In genomic region chr11:96343206-96343745, GRCm38 (mm10) we compare ENCODE assay signal across 15 mouse cellular contexts. TPM values are rescaled to one million over a fixed set of nuclear protein-coding genes. Genes with fewer than 3 reads are reported as not detected.
DNase-seq lines count a peak whose midpoint lies in the region; ATAC-seq and TF ChIP-seq lines count a peak whose summit lies in the region.
"Had no signal": no experiment of that assay in that cellular context is flagged by ENCODE, and none has a peak within 500 bp of the region (broad histone marks: within the 10 kb centered on the region; RNA-seq: fewer than 3 reads in every experiment).

No protein-coding gene starts in this region.

- no peaks in the 10 kb centered on the region for H3K36me3 ChIP-seq in midbrain, postnatal 0 days (ENCODE audit: insufficient read depth, low read length)
- H3K36me3 ChIP-seq in midbrain, embryonic 16.5 days (ENCODE audit: control insufficient read depth, insufficient read depth, low read length) = no peaks in the 10 kb centered on the region
- H3K36me3 ChIP-seq: heart, embryonic 15.5 days; limb, embryonic 12.5 days had no signal

- TF ChIP-seq CTCF in midbrain, postnatal 0 days (IDR thresholded peaks at IDR 0.05) = no peak

- WGBS in midbrain, postnatal 0 days = 3% methylated on average over 2 of the region's 2 CpGs
- WGBS in midbrain, embryonic 16.5 days = 0% methylated on average over 2 of the region's 2 CpGs

- peaks cover 93% of the 10 kb centered on the region for H3K27me3 ChIP-seq in midbrain, postnatal 0 days (ENCODE audit: insufficient read depth, low read length)
- peaks cover 85% of the 10 kb centered on the region for H3K27me3 ChIP-seq in midbrain, embryonic 16.5 days (ENCODE audit: control insufficient read depth, insufficient read depth, low read depth, low read length)

- H3K27ac ChIP-seq in midbrain, postnatal 0 days (ENCODE audit: low read depth, low read length) = no peak overlapping the region
- no peak overlapping the region for H3K27ac ChIP-seq in midbrain, embryonic 16.5 days (ENCODE audit: low read length)
- H3K27ac ChIP-seq: layer of hippocampus, adult 2 months; limb, embryonic 12.5 days had no signal

- peak; percentile 36 to 86 for DNase-seq in adrenal gland, adult (ENCODE audit: inconsistent age in 2 of 2, low spot score in 1 of 2)
- DNase-seq in adrenal gland, postnatal 25 days = no peak
- peak; percentile 3 for DNase-seq in midbrain, postnatal 0 days (ENCODE audit: low spot score)
- DNase-seq in kidney, postnatal 14 days = peak; percentile 21
- no peak for DNase-seq in ovary, postnatal 36 days (ENCODE audit: low spot score)
- no peak for DNase-seq in urinary bladder, adult 18-20 months (ENCODE audit: low spot score in 2 of 2)
- DNase-seq: cerebellum, adult 9-10 months had no signal

- no peaks in the 10 kb centered on the region for H3K9me3 ChIP-seq in midbrain, postnatal 0 days (ENCODE audit: low read length)
- 0 out of 2 replicates have a peak, but pooled peaks cover 2% of the 10 kb centered on the region for H3K9me3 ChIP-seq in midbrain, embryonic 16.5 days (replicated peaks; ENCODE audit: control insufficient read depth, low read length, poor library complexity, severe bottlenecking)
- H3K9me3 ChIP-seq: heart, embryonic 15.5 days; limb, embryonic 12.5 days had no signal

- ATAC-seq in midbrain, postnatal 0 days (ENCODE audit: low FRiP score) = no peak
- ATAC-seq in midbrain, embryonic 16.5 days = no peak
- ATAC-seq in erythroblast, adult 5-6 weeks (replicated peaks; ENCODE audit: low FRiP score, poor library complexity, severe bottlenecking) = no peak

- H3K4me1 ChIP-seq in midbrain, postnatal 0 days (ENCODE audit: insufficient read depth, low read length) = no peaks in the 10 kb centered on the region
- peaks cover 3% of the 10 kb centered on the region for H3K4me1 ChIP-seq in midbrain, embryonic 16.5 days (ENCODE audit: control insufficient read depth, insufficient read depth, low read length)

- no peak overlapping the region for H3K4me3 ChIP-seq in midbrain, postnatal 0 days (ENCODE audit: low read depth, low read length)
- H3K4me3 ChIP-seq in midbrain, embryonic 16.5 days (ENCODE audit: low read depth, low read length) = no peak overlapping the region
- H3K4me3 ChIP-seq: layer of hippocampus, adult 2 months; limb, embryonic 12.5 days; myocyte had no signal

- no peak overlapping the region for H3K4me2 ChIP-seq in midbrain, postnatal 0 days (ENCODE audit: low read depth, low read length, poor library complexity, severe bottlenecking)
- no peak overlapping the region for H3K4me2 ChIP-seq in midbrain, embryonic 16.5 days (ENCODE audit: low read length)
- H3K4me2 ChIP-seq: heart, embryonic 15.5 days had no signal

- no peak overlapping the region for H3K9ac ChIP-seq in midbrain, postnatal 0 days (replicated peaks; ENCODE audit: low read length, poor library complexity, severe bottlenecking)
- no peak overlapping the region for H3K9ac ChIP-seq in midbrain, embryonic 16.5 days (ENCODE audit: low read depth, low read length)
- H3K9ac ChIP-seq: heart, embryonic 15.5 days; limb, embryonic 12.5 days had no signal

RNA-seq across cellular contexts. Expression of gene Hoxb2, which starts 7.0 kb away (rescaled TPM):
- total RNA-seq in adrenal gland, postnatal 25 days (2021) = 24.0 and 25.6 TPM in 2 replicates
- 0.52 and 1.2 TPM in 2 replicates for total RNA-seq in midbrain, postnatal 0 days (2014; rRNA removed)
- polyA plus RNA-seq in midbrain, postnatal 0 days (2015; fragmentation: Nextera tagmentation; extraction: Ambion mirVana) = not detected in 2 replicates
- polyA plus RNA-seq in midbrain, embryonic 16.5 days (2015; fragmentation: Nextera tagmentation; extraction: Ambion mirVana) = 0.11 and 0.21 TPM in 2 replicates
- total RNA-seq in erythroblast, adult 5-6 weeks (2015; ENCODE audit: low replicate concordance) = not detected in 2 replicates
- total RNA-seq in erythroblast, adult 5-6 weeks (2017; ENCODE audit: low replicate concordance) = not detected in 2 replicates
- total RNA-seq: layer of hippocampus, adult 2 months; megakaryocyte, adult 5-6 weeks had no signal
- polyA plus RNA-seq: myocyte had no signal

RNA-seq across cellular contexts. Expression of gene Hoxb3, which starts 20.1 kb away (rescaled TPM):
- 33.0 and 40.1 TPM in 2 replicates for total RNA-seq in adrenal gland, postnatal 25 days (2021)
- total RNA-seq in midbrain, postnatal 0 days (2014; rRNA removed) = 0.94 and 9.2 TPM in 2 replicates
- polyA plus RNA-seq in midbrain, postnatal 0 days (2015; fragmentation: Nextera tagmentation; extraction: Ambion mirVana) = not detected in 2 replicates
- not detected in 2 replicates for polyA plus RNA-seq in midbrain, embryonic 16.5 days (2015; fragmentation: Nextera tagmentation; extraction: Ambion mirVana)
- total RNA-seq in erythroblast, adult 5-6 weeks (2015; ENCODE audit: low replicate concordance) = not detected in 2 replicates
- not detected in 2 replicates for total RNA-seq in erythroblast, adult 5-6 weeks (2017; ENCODE audit: low replicate concordance)
- total RNA-seq: layer of hippocampus, adult 2 months had no signal
- polyA plus RNA-seq: myocyte had no signal

RNA-seq across cellular contexts. Expression of gene Hoxb1, which starts 22.3 kb away (rescaled TPM):
- total RNA-seq in adrenal gland, postnatal 25 days (2021) = not detected in 2 replicates
- total RNA-seq in midbrain, postnatal 0 days (2014; rRNA removed) = not detected in 2 replicates
- polyA plus RNA-seq in midbrain, postnatal 0 days (2015; fragmentation: Nextera tagmentation; extraction: Ambion mirVana) = not detected in 2 replicates
- polyA plus RNA-seq in midbrain, embryonic 16.5 days (2015; fragmentation: Nextera tagmentation; extraction: Ambion mirVana) = not detected in 2 replicates
- total RNA-seq in erythroblast, adult 5-6 weeks (2015; ENCODE audit: low replicate concordance) = not detected in 2 replicates
- total RNA-seq in erythroblast, adult 5-6 weeks (2017; ENCODE audit: low replicate concordance) = not detected in 2 replicates
- total RNA-seq: layer of hippocampus, adult 2 months; megakaryocyte, adult 5-6 weeks had no signal
- polyA plus RNA-seq: heart, embryonic 15.5 days; limb, embryonic 12.5 days; myocyte; thymus, postnatal 0 days had no signal

RNA-seq across cellular contexts. Expression of gene Hoxb4, which starts 25.2 kb away (rescaled TPM):
- total RNA-seq in adrenal gland, postnatal 25 days (2021) = 27.6 and 31.5 TPM in 2 replicates
- 0.09 and 0.66 TPM in 2 replicates for total RNA-seq in midbrain, postnatal 0 days (2014; rRNA removed)
- polyA plus RNA-seq in midbrain, postnatal 0 days (2015; fragmentation: Nextera tagmentation; extraction: Ambion mirVana) = not detected in 2 replicates
- polyA plus RNA-seq in midbrain, embryonic 16.5 days (2015; fragmentation: Nextera tagmentation; extraction: Ambion mirVana) = not detected in 2 replicates
- total RNA-seq in erythroblast, adult 5-6 weeks (2015; ENCODE audit: low replicate concordance) = 0.63 TPM in 1 of 2 replicates, not detected in the other
- 0.56 and 0.77 TPM in 2 replicates for total RNA-seq in erythroblast, adult 5-6 weeks (2017; ENCODE audit: low replicate concordance)
- total RNA-seq: layer of hippocampus, adult 2 months had no signal
- polyA plus RNA-seq: myocyte had no signal

RNA-seq across cellular contexts. Expression of gene Hoxb5, which starts 40.1 kb away (rescaled TPM):
- 36.5 and 36.8 TPM in 2 replicates for total RNA-seq in adrenal gland, postnatal 25 days (2021)
- total RNA-seq in midbrain, postnatal 0 days (2014; rRNA removed) = 1.5 TPM in 1 of 2 replicates, not detected in the other
- not detected in 2 replicates for polyA plus RNA-seq in midbrain, postnatal 0 days (2015; fragmentation: Nextera tagmentation; extraction: Ambion mirVana)
- 0.14 TPM in 1 of 2 replicates, not detected in the other for polyA plus RNA-seq in midbrain, embryonic 16.5 days (2015; fragmentation: Nextera tagmentation; extraction: Ambion mirVana)
- not detected in 2 replicates for total RNA-seq in erythroblast, adult 5-6 weeks (2015; ENCODE audit: low replicate concordance)
- total RNA-seq in erythroblast, adult 5-6 weeks (2017; ENCODE audit: low replicate concordance) = not detected in 2 replicates
- total RNA-seq: layer of hippocampus, adult 2 months; megakaryocyte, adult 5-6 weeks had no signal
- polyA plus RNA-seq: myocyte had no signal

Comparison
In these comparisons a context has a peak if more than half of its experiments do, and no peak if none do; other contexts are left out.
1. DNase-seq: peak in adrenal gland, adult (2 of 2), midbrain, postnatal 0 days (single experiment) and kidney, postnatal 14 days (single experiment); none in adrenal gland, postnatal 25 days (single experiment), ovary, postnatal 36 days (single experiment) and urinary bladder, adult 18-20 months (0 of 2).
2. RNA of gene Hoxb2, which starts 7.0 kb away (total RNA-seq): 24.0 to 25.6 TPM in adrenal gland, postnatal 25 days; 0.52 to 1.2 TPM in midbrain, postnatal 0 days and not detected in erythroblast, adult 5-6 weeks; every median in the first group is over 10 times any median in the second.